Mouse (Mus musculus) embryonic facial prominence, embryonic 15.5 days (tissue): Measurements from ENCODE around the gene Krtap19-5. TPM values are rescaled to one million over a fixed set of nuclear protein-coding genes. Genes with fewer than 3 reads are reported as not detected.

Experiments used
- ATAC-seq: fragments of 200-750 bp; cut with Nextera tagmentation; 2 replicates; pipeline ENCODE4 v1.8.0; 2017; ENCODE audit warnings: low read depth, moderate TSS enrichment; ENCODE audit not compliant: insufficient number of reproducible peaks, low FRiP score, low TSS enrichment
- H3K27ac ChIP-seq: fragments of 300-500 bp; sonication (generic); replicated peaks from 2 replicates; pipeline ENCODE4 v1.5.1; 2015; ENCODE audit warnings: mild to moderate bottlenecking, inconsistent platforms
- H3K27me3 ChIP-seq: fragments of 300-500 bp; sonication (generic); 2 replicates; pipeline ENCODE4 v1.6.1; 2015; ENCODE audit warnings: inconsistent platforms
- H3K36me3 ChIP-seq: fragments of 300-500 bp; sonication (generic); 2 replicates; pipeline ENCODE4 v1.6.1; 2015; ENCODE audit warnings: mild to moderate bottlenecking, inconsistent platforms
- H3K4me1 ChIP-seq: fragments of 300-500 bp; sonication (generic); 2 replicates; pipeline ENCODE4 v1.6.1; 2015; ENCODE audit warnings: inconsistent platforms
- H3K4me2 ChIP-seq: fragments of 300-500 bp; sonication (generic); replicated peaks from 2 replicates; pipeline ENCODE4 v1.6.1; 2015; ENCODE audit warnings: mild to moderate bottlenecking, inconsistent platforms
- H3K4me3 ChIP-seq: fragments of 300-500 bp; sonication (generic); replicated peaks from 2 replicates; pipeline ENCODE4 v1.5.1; 2015; ENCODE audit warnings: mild to moderate bottlenecking, inconsistent platforms
- H3K9ac ChIP-seq: fragments of 300-500 bp; sonication (generic); 2 replicates; pipeline ENCODE4 v1.6.1; 2015; ENCODE audit warnings: inconsistent platforms
- H3K9me3 ChIP-seq: fragments of 300-500 bp; sonication (generic); replicated peaks from 2 replicates; pipeline ENCODE4 v1.6.1; 2016; ENCODE audit warnings: inconsistent platforms
- WGBS: fragments of 180-500 bp; shearing (Covaris S2); methylation state at CpG from one replicate; pipeline ENCODE4 v1.1.7; 2015; 5-methylcytosine and 5-hydroxymethylcytosine counted together
- polyA plus RNA-seq: library from polyadenylated mRNA; unstranded; fragments of >200 nt; fragmentation: Nextera tagmentation; extraction: Ambion mirVana; gene quantifications from 2 replicates; pipeline ENCODE4 v1.2.1, GENCODE M21; 2015

Gene Krtap19-5
- not detected in 2 replicates for polyA plus RNA-seq

DNA sequence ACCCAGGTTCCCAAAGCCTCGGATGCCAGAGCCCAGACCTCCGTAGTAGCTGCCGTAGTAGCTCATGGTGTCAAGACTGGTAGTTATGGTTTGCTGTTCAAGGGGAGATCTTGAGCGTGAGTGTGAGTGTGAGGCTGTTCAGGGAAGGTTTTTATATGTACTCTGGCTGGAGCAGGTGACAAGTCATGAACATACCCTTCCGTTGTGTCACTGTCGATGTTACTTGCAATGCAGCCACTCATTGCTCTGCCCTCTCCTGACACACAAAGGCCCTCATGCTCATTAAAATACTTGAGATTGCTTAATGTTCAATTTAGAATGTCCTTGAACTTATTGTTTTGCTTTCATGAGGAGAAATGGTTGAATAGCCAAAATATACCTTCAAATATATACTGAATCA lies at the start of gene Krtap19-5:
TSS of gene Krtap19-5 (minus strand) at position 101 of the 400 bp plus-strand sequence.
- Histone ChIP-seq H3K4me3 (no peak within 1 kb of the TSS), H3K27ac (no peak within 1 kb of the TSS), H3K27me3 (no peaks in the 10 kb centered on the region), H3K4me2 (no peak within 1 kb of the TSS), H3K9me3 (no peaks in the 10 kb centered on the region), H3K9ac (no peak within 1 kb of the TSS), H3K36me3 (no peaks in the 10 kb centered on the region), H3K4me1 (no peaks in the 10 kb centered on the region)
- no peak for ATAC-seq
- WGBS = 89% methylated on average over 6 of the region's 6 CpGs

GRCm38 (mm10) chr16:88941106-88941505 lies 44.8 kb upstream of the Krtap19-5 start:
- H3K36me3 ChIP-seq = no peaks in the 10 kb centered on the region
- H3K9ac ChIP-seq = no peak overlapping the region
- 73% methylated on average over 6 of the region's 6 CpGs for WGBS
- H3K9me3 ChIP-seq = no peaks in the 10 kb centered on the region
- H3K4me3 ChIP-seq = no peak overlapping the region
- H3K27me3 ChIP-seq = no peaks in the 10 kb centered on the region
- H3K4me1 ChIP-seq = no peaks in the 10 kb centered on the region
- ATAC-seq = no peak
- H3K27ac ChIP-seq = no peak overlapping the region
- no peak overlapping the region for H3K4me2 ChIP-seq

GRCm38 (mm10) chr16:88938252-88938651 lies 42.0 kb upstream of the Krtap19-5 start:
- H3K4me3 ChIP-seq = no peak overlapping the region
- no peak overlapping the region for H3K27ac ChIP-seq
- no peaks in the 10 kb centered on the region for H3K27me3 ChIP-seq
- H3K9ac ChIP-seq = no peak overlapping the region
- ATAC-seq = no peak
- H3K4me2 ChIP-seq = no peak overlapping the region
- WGBS = 78% methylated on average over 7 of the region's 7 CpGs
- no peaks in the 10 kb centered on the region for H3K36me3 ChIP-seq
- no peaks in the 10 kb centered on the region for H3K9me3 ChIP-seq
- H3K4me1 ChIP-seq = no peaks in the 10 kb centered on the region

DNA sequence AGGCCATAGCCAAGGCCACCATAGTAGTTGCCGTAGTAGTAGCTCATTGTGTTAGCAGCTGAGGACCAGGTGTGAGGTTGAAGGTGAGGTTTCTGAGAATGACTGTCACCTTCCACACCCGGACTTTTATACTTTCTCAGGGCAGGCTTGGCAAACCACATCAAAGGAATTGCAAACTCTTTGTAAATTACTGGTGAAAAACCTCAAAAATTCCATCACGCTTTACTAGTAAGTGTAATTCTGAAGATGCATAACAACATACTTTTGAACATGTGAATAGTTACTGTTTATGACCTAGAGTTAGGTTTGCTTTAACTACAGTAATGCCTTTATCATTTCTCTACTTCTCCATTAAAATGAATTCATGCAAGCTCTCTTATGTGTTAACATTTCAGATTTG lies 35.9 kb upstream of the Krtap19-5 start, which contains the start of gene Krtap19-9b:
TSS of gene Krtap19-9b (minus strand) at position 101 of the 400 bp plus-strand sequence.
- Histone ChIP-seq H3K9me3 (no peaks in the 10 kb centered on the region), H3K4me2 (no peak within 1 kb of the TSS), H3K27ac (no peak within 1 kb of the TSS), H3K9ac (no peak within 1 kb of the TSS), H3K4me3 (no peak within 1 kb of the TSS), H3K27me3 (no peaks in the 10 kb centered on the region), H3K4me1 (no peaks in the 10 kb centered on the region), H3K36me3 (no peaks in the 10 kb centered on the region)
- WGBS = 62% methylated on average over 3 of the region's 3 CpGs
- ATAC-seq = no peak

DNA sequence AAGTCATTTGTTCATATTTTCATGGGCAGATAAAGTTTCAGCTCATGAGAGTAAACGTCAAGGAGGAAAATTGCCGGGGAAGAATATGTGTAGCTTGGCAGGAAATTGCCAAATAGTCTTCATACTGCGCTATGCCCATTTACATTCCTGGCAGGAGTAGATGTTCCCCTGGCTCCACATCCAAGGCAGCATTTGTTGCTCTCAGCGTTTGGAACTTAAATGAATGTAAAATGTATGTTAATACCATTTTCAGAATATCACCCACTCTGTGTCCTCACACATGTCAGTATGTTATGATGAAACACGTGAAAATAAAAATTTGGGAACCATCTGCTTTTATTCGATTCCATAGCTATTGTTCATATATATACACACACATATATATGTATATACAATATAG lies 9.4 kb downstream of the Krtap19-5 start:
- H3K36me3 ChIP-seq = no peaks in the 10 kb centered on the region
- no peak overlapping the region for H3K4me2 ChIP-seq
- H3K4me3 ChIP-seq = no peak overlapping the region
- no peak for ATAC-seq
- H3K9ac ChIP-seq = no peak overlapping the region
- H3K27me3 ChIP-seq = no peaks in the 10 kb centered on the region
- H3K27ac ChIP-seq = no peak overlapping the region
- H3K9me3 ChIP-seq = no peaks in the 10 kb centered on the region
- WGBS = 77% methylated on average over 6 of the region's 6 CpGs
- no peaks in the 10 kb centered on the region for H3K4me1 ChIP-seq

GRCm38 (mm10) chr16:88884989-88885388 lies 11.3 kb downstream of the Krtap19-5 start, which contains the start of gene Krtap19-4:
Gene Krtap19-4 (minus strand): TSS chr16:88885089.
- H3K4me1 ChIP-seq = no peaks in the 10 kb centered on the region
- 85% methylated on average over 5 of the region's 5 CpGs for WGBS
- H3K9me3 ChIP-seq = no peaks in the 10 kb centered on the region
- no peak within 1 kb of the TSS for H3K27ac ChIP-seq
- ATAC-seq = no peak
- no peak within 1 kb of the TSS for H3K9ac ChIP-seq
- H3K27me3 ChIP-seq = no peaks in the 10 kb centered on the region
- no peak within 1 kb of the TSS for H3K4me2 ChIP-seq
- no peak within 1 kb of the TSS for H3K4me3 ChIP-seq
- no peaks in the 10 kb centered on the region for H3K36me3 ChIP-seq

DNA sequence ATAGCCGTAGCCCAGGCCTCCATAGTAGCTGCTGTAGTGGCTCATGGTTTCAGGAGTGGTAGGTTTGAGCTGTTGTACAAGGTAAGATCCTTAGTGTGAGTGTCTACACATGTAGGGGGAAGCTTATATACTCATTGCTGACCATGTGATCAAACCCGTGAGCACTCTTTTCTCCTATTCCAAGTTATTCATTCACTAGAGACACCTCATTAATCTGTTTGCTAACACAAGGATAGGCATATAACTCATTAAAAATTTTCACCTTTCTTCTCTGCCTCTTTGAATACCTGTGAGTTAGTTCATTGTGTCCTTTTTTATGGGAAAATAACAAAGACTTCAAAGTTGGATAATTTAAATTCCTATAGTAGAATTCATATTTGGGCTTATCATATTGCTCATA lies 18.3 kb downstream of the Krtap19-5 start, which contains the start of gene Krtap19-3:
TSS of gene Krtap19-3 (minus strand) at position 101 of the 400 bp plus-strand sequence.
- H3K4me2 ChIP-seq = no peak within 1 kb of the TSS
- no peaks in the 10 kb centered on the region for H3K36me3 ChIP-seq
- no peak within 1 kb of the TSS for H3K9ac ChIP-seq
- H3K4me1 ChIP-seq = no peaks in the 10 kb centered on the region
- H3K27me3 ChIP-seq = no peaks in the 10 kb centered on the region
- 94% methylated on average over 2 of the region's 2 CpGs for WGBS
- no peaks in the 10 kb centered on the region for H3K9me3 ChIP-seq
- no peak within 1 kb of the TSS for H3K4me3 ChIP-seq
- no peak within 1 kb of the TSS for H3K27ac ChIP-seq
- no peak for ATAC-seq

DNA sequence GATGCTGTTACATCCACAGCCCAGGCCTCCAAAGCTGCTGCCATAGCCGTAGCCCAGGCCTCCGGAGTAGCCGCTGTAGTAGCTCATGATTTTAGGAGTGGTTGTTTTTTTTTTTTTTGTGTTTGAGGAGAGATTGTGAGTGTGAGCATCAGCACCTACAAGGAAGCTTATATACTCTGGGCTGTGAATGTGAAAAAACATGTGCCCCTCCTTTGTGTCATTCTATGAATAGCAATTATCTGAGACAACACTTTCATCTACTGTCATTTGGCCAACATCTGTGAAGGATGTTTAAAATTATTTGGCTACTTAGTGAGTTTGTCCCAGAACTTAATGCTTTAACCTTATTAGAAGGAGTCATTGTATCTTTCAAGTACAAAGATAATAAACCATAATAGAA lies 22.1 kb downstream of the Krtap19-5 start, which contains the start of gene Krtap19-2:
TSS of gene Krtap19-2 (minus strand) at position 101 of the 400 bp plus-strand sequence.
- Histone ChIP-seq H3K27ac (no peak within 1 kb of the TSS), H3K4me2 (no peak within 1 kb of the TSS), H3K9ac (no peak within 1 kb of the TSS), H3K27me3 (no peaks in the 10 kb centered on the region), H3K9me3 (no peaks in the 10 kb centered on the region), H3K4me1 (no peaks in the 10 kb centered on the region), H3K4me3 (no peak within 1 kb of the TSS), H3K36me3 (no peaks in the 10 kb centered on the region)
- ATAC-seq = no peak
- WGBS = 89% methylated on average over 3 of the region's 3 CpGs

DNA sequence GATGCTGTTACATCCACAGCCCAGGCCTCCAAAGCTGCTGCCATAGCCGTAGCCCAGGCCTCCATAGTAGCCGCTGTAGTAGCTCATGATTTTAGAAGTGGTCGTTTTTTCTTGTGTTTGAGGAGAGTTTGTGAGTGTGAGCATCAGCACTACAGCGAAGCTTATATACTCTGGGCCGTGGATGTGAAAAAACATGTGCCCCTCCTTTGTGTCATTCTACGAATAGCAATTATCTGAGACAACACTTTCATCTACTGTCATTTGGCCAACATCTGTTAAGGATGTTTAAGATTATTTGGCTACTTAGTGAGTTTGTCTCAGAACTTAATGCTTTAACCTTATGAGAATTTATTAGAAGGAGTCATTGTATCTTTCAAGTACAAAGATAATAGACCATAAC lies 26.9 kb downstream of the Krtap19-5 start, which contains the start of gene Krtap19-1:
TSS of gene Krtap19-1 (minus strand) at position 101 of the 400 bp plus-strand sequence.
- 80% methylated on average over 6 of the region's 6 CpGs for WGBS
- H3K4me1 ChIP-seq = no peaks in the 10 kb centered on the region
- no peak within 1 kb of the TSS for H3K4me2 ChIP-seq
- H3K9me3 ChIP-seq = no peaks in the 10 kb centered on the region
- no peak within 1 kb of the TSS for H3K9ac ChIP-seq
- no peaks in the 10 kb centered on the region for H3K27me3 ChIP-seq
- no peak for ATAC-seq
- no peak within 1 kb of the TSS for H3K4me3 ChIP-seq
- H3K36me3 ChIP-seq = no peaks in the 10 kb centered on the region
- no peak within 1 kb of the TSS for H3K27ac ChIP-seq

- Histone ChIP-seq H3K9me3 (no peaks in the 10 kb centered on the region), H3K4me2 (no peak overlapping the region), H3K27me3 (no peaks in the 10 kb centered on the region), H3K4me3 (no peak overlapping the region), H3K36me3 (no peaks in the 10 kb centered on the region), H3K9ac (no peak overlapping the region), H3K4me1 (no peaks in the 10 kb centered on the region), H3K27ac (no peak overlapping the region)
- WGBS = 87% methylated on average over 4 of the region's 4 CpGs
- ATAC-seq = no peak
Measured at GRCm38 (mm10) chr16:88864887-88865407, 31.3 kb downstream of the Krtap19-5 start.

DNA sequence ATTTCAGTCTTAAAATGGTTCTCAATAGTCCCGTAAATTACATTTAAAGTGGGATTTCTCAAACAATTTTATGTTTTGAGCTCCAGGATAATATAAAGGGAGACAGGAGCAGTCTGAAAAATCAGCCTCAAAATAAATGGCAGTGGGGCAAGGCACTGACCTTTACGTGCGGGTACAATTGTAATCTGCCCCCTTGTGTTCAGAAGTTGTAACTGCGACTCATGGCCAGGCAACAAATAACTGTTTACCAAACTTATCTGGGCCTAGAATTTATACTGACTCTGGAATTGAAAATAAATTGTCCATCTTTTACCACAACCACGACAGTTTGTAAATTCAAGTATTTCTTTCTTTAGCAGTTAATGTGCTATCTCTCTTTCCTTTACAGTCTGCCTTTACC lies 44.8 kb downstream of the Krtap19-5 start:
- 12% methylated on average over 5 of the region's 5 CpGs for WGBS
- no peaks in the 10 kb centered on the region for H3K4me1 ChIP-seq
- ATAC-seq = no peak
- H3K27me3 ChIP-seq = no peaks in the 10 kb centered on the region
- H3K9me3 ChIP-seq = no peaks in the 10 kb centered on the region
- no peak overlapping the region for H3K27ac ChIP-seq
- H3K9ac ChIP-seq = no peak overlapping the region
- no peak overlapping the region for H3K4me3 ChIP-seq
- H3K4me2 ChIP-seq = no peak overlapping the region
- no peaks in the 10 kb centered on the region for H3K36me3 ChIP-seq

DNA sequence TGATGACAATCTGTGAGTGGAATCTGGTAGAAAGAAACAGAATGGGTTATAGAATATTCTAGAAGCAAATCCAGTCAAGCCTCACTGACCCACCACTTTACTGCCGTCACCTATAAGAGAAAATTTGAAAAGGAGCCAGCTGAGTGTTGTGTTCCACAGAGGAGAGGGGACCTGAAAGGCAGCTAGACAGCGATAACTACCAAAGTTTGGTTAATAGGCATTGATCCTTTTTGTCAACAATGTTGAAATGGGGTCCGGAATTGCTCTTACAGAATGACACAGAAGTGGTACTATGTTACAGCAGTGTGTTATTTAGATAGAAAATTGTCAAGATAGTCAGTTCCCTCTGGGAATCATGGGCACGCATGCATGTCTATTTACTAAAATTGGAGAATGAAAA lies 47.7 kb downstream of the Krtap19-5 start:
- Histone ChIP-seq H3K9me3 (no peaks in the 10 kb centered on the region), H3K27me3 (no peaks in the 10 kb centered on the region), H3K4me3 (no peak overlapping the region), H3K27ac (no peak overlapping the region), H3K4me2 (no peak overlapping the region), H3K4me1 (no peaks in the 10 kb centered on the region), H3K36me3 (no peaks in the 10 kb centered on the region), H3K9ac (no peak overlapping the region)
- 83% methylated on average over 4 of the region's 4 CpGs for WGBS
- ATAC-seq = no peak
